Mouse (Mus musculus) myocyte (in vitro differentiated cells): ENCODE data around the gene Zfp513.

ENCODE experiments used
- CEBPB ChIP-seq: IDR thresholded peaks from 2 replicates; pipeline ENCODE4 v1.6.1; 2011; ENCODE audit warnings: mild to moderate bottlenecking, moderate library complexity; ENCODE audit not compliant: poor library complexity, insufficient read depth, severe bottlenecking
- MAX ChIP-seq: IDR thresholded peaks from one replicate; pipeline ENCODE4 v1.6.1; 2011; ENCODE audit warnings: low read depth, mild to moderate bottlenecking, control low read depth
- MYOD1 ChIP-seq, 3 experiments: IDR thresholded peaks; one replicate each; pipeline ENCODE4 v1.6.1; 2011; ENCODE audit warnings: control low read depth in 2 of 3, low read depth in 2 of 3, mild to moderate bottlenecking in 2 of 3, moderate library complexity in 1 of 3; ENCODE audit not compliant: insufficient read length in 2 of 3, control insufficient read depth in 1 of 3
- MYOG ChIP-seq, 3 experiments: IDR thresholded peaks; one replicate each; pipeline ENCODE4 v1.6.1; 2011; ENCODE audit warnings: control low read depth in 2 of 3, low read depth in 2 of 3, mild to moderate bottlenecking in 2 of 3; ENCODE audit not compliant: insufficient read length in 2 of 3, control insufficient read depth in 1 of 3, insufficient read depth in 1 of 3
- POLR2A ChIP-seq: IDR thresholded peaks from one replicate; pipeline ENCODE4 v1.6.1; 2011; ENCODE audit warnings: low read depth, mild to moderate bottlenecking, control low read depth, moderate library complexity; ENCODE audit not compliant: insufficient read length
- POLR2AphosphoS2 ChIP-seq: IDR thresholded peaks from one replicate; pipeline ENCODE4 v1.6.1; 2011; ENCODE audit warnings: low read depth, control low read depth; ENCODE audit not compliant: insufficient read length
- REST ChIP-seq: IDR thresholded peaks from one replicate; pipeline ENCODE4 v1.6.1; 2011; ENCODE audit warnings: mild to moderate bottlenecking, control low read depth, moderate library complexity; ENCODE audit not compliant: insufficient read depth, insufficient read length
- TCF12 ChIP-seq: IDR thresholded peaks from one replicate; pipeline ENCODE4 v1.6.1; 2011; ENCODE audit warnings: mild to moderate bottlenecking, control low read depth; ENCODE audit not compliant: poor library complexity, insufficient read depth, severe bottlenecking

DNA sequence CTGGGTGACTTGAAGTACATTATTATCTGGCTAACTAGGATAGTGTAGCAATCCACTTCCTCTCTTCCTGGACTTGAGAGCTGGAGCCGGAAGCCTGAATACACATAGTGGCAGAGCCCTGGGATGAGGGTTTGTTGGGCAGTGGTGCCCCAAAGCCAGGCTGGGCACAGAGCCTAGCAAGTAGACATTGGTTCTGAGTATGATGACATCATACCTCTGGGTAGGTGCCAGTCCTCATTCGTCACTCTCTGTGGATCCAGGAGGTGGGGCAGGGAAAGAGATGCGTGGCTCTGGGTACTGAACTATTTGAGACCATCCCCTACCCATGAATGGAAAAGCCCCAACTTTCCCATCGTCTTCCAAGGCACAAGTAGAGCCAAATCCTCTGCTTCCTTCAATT is 52.3 kb downstream of the Zfp513 start:
- TF ChIP-seq POLR2A = no peak
- TF ChIP-seq REST = no peak
- TF ChIP-seq MYOG (IDR thresholded peaks at IDR 0.05; ENCODE audit: control insufficient read depth in 1 of 3, insufficient read depth in 1 of 3, insufficient read length in 2 of 3, low read depth in 2 of 3) = no peak
- TF ChIP-seq CEBPB = no peak
- no peak for TF ChIP-seq TCF12
- no peak for TF ChIP-seq MAX
- TF ChIP-seq POLR2AphosphoS2 = no peak
- TF ChIP-seq MYOD1 (IDR thresholded peaks at IDR 0.05; ENCODE audit: control insufficient read depth in 1 of 3, insufficient read length in 2 of 3, low read depth in 2 of 3) = no peak
